Mouse (Mus musculus) telencephalon, adult 2 months (tissue): Measurements from ENCODE around the gene Gle1.
"Not testable (repeated sequence)": the region's sequence is repeated elsewhere in the genome, so short reads cannot be mapped to it uniquely, and the experiment has no call there.

Source experiments
- DNase-seq: peaks from one replicate; pipeline ENCODE4 v3.0.0-alpha.2; 2011; ENCODE audit warnings: low read depth, low spot score

The Gle1 gene

DNA sequence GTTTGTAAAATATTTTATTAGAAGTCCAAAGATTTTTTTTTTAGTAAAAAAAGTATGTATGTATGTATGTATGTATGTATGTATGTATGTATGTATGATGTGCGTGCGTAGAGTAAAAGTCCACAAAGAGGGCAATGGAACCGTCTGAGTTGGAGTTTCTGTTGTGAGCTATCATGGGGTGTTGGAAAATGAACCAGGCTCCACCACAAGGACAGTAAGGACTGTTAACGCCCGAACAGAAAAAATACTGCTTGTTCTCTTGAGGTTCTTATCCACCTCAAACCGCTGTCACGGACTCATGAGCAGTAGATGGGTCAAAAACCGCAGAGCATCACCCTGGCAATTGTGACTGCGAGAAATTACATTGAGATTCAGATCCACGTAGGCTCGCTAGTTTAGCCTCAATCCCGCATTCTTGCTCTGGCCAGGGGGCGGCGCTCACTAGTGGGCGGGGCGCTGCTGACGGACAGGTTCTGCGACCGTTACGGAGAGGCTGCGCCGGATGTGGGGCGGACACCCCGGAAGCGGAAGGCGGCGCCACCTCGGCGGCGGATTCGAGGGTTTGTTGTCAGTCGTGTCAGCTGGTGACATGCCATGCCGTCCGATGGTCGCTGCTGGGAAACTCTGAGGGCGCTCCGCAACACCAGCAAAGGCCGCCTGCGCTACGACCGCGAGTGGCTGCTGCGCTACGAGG is at the start of gene Gle1:
Gle1 (plus strand) TSS at position 521 of the 694 bp plus-strand sequence.
- DNase-seq = peak; percentile 85

DNA sequence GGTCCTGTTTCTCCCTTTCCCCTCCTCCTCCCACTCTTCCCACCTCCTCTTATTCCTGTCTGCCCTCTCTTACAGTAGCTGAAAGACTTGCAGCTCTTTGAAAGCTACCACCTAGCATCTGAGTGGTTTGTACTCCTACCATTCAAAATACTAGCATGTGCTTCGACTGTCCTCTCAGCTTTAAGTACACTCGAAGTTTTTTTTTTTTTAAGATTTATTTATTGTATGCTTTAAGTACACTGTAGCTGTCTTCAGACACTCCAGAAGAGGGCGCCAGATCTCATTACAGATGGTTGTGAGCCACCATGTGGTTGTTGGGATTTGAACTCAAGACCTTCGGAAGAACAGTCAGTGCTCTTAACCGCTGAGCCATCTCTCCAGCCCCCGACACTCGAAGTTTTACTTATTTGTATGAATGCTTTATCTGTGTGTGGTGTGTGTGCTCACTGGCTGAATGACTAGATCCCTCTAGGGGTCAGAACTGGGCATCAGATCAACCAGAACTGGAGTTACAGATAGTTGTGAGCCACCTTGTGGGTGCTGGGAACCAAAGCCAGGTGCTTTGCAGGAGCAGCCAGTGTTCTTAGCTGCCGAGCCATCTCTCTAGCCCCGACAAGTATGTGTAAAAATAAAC is 48.5 kb upstream of the Gle1 start:
- DNase-seq = not testable (repeated sequence)

DNA sequence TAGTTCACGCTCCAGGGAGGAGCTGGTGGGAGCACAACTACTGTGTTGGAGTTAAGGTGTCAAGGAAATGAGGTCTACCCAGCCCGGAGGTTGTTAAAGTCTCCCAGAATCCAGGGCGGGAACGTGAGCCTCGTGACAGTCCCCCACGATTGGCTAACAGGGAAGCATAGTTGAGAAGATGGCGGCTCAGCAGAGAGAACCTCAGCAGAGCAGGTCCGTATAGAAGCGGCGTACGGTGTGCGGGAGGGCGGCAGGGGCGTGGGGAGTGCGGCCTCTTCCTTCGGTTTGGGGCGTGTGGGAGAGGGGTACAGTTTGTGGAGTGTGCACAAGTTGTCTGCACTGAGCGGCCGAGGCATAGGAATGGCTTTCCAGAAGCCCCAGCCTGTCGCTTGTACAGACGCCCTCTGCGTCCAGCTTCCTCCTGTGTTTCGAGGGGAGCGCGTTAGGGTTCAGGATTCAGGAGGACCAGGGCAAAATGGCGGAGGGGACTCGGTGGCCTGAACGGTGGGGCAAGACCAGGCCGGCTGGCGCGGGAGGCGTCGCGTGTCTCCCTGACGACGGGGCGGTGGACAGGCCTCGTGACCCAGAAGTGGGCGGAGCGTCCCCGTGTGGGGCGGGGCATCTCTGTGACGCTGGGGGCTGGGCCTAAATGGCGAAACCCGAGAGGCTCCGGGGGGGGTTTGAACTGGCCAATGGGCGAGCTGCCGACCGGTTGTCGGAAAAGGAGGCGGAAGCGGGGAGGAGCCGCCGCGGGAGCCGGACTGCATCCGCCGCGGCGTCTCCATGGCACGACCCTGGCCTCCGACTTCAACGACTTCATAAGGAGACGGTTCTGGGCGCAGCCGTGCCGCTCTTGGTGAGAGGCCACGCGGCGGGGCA is 45.9 kb upstream of the Gle1 start, which contains the start of gene Odf2:
Odf2 (plus strand) TSS at position 156 of the 879 bp plus-strand sequence.
- DNase-seq = peak; percentile 92

DNA sequence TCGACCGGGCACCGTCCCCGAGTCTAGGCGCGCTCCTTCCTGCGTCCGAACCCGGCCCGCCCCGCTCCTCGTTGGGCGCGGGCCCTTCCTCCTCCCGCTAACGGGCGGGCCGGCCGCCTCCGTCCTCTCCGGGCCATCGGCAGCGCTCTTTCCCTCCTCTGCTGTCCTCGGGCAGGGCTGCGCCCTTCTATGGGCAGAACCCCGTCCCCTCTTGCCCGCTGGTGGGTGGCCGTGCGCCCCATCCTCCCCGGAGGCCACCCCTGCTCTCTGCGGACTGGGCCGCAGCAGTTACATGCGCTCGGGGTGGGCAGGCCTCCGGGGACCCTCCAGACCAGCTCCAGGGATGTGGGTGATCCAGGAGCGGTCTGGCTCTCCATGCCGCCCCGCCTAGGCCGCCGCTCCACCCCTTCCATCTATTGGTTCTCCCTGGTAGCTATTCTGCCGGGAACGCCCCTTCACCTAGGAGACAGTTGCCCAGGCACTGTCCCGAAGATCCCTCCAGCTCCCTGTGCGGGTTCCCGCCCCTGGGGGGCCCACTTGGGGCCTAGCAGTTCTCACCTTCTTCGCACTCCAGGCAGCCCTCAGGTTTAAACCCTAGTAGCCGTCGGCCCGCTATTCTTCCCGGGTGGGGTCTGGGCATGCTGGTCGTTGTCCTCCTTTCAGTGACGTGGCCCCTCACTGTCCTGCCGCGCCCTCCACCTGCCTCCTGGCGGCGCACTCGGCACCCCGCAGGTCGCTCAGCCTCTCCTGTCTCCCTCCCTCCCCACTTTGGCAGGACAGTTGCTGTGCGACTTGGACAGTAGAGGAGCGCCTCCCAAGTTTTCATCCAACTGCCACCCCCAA is 45.0 kb upstream of the Gle1 start:
- DNase-seq = peak; percentile 55

DNA sequence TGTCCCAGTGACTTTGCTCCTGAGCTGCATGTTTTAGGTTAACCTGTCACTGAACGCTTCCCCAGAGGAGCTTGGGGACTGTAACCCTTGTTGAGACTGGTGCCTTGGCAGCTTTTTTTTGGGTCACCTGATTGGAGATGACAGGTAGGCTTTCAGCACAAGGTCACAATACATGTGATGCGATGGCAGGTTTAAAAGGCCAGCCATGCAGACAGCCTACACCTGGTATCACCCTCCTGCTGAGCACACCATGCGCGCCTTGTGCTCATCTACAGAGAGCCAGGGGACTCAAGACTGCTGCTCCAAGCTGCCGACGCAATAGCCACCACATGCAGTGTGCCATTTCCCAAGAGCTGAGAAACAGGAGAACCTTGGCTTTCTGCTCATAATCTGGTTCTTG is 43.5 kb upstream of the Gle1 start:
- DNase-seq = no peak

DNA sequence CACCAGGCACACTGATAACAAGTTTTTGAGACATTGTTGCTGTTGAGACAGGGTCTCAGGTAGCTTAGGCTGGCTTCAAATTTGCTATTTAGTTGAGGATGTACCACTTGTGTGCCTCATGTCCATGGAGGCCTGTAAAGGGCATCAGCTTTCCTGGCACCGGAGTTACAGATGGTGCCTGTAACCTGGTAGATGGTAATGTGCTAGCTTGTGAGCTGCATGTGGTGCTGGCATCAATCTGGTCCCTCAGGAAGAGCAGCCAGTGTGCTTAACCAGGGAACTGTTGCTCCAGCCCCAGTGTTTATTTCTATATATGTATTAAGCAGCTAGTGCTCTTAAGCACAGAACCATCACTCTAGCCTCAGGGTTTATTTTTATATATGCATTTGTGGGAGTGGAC is 39.2 kb upstream of the Gle1 start:
- DNase-seq = no peak

DNA sequence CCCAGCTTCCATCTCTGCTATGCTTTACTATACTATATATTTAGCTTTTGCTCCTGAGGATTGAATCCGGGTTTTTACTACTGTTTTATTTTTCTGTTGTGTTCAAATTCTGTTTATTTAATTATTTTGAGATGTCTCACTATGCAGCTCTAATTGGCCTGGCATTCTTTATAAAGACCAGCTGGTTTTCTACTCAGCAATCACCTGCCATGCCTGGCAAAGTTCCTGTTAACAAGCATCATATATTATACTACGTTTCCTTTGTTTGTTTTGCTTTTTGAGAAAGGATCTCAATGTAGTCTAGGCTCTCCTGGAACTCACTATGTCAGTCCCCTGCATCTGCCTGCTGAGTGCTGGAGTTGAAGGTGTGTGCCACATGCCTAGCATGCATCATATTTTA is 37.9 kb upstream of the Gle1 start:
- no peak for DNase-seq

DNA sequence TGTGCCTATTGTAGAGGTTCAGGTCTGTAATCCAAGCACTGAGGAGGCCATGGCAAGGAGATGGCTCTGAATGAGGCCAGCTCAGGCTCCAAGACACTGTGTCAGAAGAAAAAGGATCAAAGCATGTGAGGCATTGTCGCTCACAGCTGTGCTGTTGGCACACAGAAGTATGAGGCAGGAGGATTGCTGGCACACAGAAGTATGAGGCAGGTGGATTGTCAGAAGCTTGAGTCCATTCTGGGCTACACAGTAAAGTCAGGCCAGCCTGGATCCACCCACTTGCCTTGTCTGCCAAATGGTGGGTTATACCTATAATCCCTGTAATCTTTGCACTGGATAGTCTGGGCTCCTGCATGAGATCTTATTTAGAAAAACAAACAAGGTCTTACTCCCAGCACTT is 37.1 kb upstream of the Gle1 start:
- DNase-seq = no peak

DNA sequence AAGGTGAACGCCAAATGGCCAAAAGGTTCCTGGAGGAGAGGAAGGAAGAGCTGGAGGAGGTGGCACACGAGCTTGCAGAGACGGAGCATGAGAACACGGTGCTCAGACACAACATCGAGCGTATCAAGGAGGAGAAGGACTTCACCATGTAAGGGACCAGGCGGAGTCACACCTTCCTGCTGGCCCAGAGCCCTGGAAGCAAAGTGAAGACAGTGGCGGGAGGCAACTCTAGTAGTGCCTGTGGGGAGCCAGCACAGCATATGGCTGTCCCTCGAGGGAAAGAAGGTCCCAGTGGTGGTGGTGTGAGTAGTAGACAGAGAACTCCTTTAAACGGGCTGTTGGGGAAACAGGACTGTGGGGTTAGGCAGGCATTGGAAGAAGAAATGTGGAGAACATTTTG is 33.0 kb upstream of the Gle1 start:
- no peak for DNase-seq

DNA sequence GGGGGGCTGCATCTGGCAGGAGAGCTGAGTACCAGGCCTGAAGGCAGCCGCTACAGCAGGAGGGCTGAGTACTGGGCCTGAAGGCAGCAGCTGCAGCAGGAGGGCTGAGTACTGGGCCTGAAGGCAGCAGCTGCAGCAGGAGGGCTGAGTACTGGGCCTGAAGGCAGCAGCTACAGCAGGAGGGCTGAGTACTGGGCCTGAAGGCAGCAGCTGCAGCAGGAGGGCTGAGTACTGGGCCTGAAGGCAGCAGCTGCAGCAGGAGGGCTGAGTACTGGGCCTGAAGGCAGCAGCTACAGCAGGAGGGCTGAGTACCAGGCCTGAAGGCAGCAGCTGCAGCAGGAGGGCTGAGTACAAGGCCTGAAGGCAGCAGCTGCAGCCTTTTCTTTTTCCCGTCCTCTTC is 27.1 kb upstream of the Gle1 start:
- DNase-seq = not testable (repeated sequence)

DNA sequence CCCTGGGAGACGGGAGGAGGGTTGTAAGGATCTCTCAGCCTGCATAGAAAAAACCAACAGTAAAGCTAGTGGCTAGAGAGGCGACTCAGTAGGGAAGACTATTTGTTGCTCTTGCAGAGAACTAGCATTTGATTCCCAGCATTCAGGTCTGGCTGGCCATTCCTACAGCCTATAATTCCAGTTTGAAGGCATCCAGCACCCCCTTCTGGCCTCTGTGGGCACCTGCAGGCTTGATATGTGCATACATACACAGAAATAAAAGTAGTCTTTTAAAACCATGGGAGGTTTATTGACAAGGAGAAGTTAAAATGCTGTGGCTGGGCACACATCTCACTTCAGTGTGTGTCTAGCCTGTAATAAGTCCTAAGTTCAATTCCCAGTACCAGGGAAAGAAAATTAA is 25.2 kb upstream of the Gle1 start:
- DNase-seq = no peak

DNA sequence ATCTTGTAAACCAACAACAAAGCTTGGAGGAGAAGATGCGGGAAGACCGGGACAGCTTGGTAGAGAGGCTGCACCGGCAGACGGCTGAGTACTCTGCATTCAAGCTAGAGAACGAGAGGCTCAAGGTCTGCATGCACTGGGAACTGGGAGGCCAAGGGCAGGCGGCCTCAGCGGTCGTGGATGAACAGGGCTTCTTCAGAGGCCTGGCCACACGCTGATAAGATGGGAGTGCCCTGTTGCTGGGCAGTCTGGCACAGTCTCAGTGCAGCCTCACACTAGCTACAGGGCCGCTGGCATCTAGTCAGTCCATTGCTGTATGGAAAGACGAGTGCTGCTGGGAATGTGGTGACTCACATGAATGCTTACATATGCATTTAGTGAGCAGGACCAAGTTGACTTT is 17.6 kb upstream of the Gle1 start:
- no peak for DNase-seq

DNA sequence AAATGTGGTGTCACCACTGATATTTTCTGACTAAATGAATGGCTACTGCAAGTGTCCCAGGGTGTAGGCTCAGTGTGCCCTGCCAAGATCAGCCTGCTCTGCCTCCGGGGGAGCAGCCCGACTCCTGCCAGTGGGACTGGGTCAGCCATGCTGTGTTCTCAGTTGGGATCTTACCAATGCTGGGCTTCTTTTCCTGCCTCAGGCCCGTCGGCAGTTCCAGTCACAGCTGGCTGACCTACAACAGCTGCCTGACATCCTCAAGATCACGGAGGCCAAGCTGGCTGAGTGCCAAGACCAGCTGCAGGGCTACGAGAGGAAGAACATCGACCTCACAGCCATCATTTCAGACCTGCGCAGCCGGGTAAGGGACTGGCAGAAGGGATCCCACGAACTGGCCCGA is 13.2 kb upstream of the Gle1 start:
- DNase-seq = no peak

DNA sequence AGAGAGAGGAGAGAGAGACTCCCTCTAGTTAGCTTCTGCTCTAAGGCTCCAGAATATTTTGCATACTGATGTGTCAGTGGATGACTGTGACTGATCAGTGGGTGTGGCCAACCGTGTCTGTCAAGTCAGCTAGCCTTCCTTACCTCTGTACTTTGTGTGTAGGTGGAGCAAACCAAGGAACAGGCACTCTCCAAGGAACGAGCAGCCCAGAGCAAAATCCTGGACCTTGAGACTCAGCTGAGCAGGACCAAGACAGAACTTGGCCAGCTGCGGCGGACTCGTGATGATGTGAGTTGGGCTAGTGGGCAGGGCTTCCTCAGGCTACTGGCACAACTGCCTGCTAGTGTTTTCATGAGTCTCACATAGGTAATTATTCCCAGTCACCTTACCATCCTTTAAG is 8.7 kb upstream of the Gle1 start:
- no peak for DNase-seq

DNA sequence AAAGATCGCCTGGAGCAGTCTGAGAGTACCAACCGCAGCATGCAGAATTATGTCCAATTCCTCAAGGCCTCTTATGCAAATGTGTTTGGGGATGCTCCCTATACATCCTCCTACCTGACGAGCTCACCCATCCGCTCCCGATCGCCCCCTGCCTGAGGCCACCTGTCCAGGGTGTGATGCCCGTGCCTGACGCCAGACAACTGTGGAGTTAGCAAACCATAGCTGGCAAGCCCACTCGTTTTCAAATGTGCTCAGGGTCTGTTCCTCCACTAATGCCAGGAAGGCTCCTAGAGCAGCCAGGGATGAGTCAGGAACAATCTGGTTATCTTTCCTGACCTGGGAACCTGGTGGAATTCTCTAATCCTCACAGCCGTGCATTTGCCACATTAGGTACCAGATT is 4.7 kb upstream of the Gle1 start:
- DNase-seq = no peak

DNA sequence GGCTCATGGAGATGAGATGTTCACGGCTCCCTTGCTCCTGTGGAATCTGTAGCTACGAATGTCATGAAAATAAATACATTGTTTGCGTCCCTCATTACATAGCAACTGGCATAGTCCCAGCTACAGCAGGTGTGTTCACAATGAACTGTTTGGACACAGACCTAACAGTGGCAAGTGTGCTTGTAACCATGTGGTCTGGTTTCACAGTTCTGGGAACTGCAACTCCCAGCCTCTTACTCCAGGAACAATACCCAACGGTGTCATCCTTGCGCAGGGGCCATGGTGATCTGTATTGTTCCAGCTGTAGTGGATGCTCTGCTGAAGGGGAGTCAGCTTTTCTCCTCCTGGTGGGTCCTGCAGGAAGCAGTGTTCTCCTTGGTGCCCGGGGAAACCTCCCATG is 4.0 kb upstream of the Gle1 start:
- no peak for DNase-seq

DNA sequence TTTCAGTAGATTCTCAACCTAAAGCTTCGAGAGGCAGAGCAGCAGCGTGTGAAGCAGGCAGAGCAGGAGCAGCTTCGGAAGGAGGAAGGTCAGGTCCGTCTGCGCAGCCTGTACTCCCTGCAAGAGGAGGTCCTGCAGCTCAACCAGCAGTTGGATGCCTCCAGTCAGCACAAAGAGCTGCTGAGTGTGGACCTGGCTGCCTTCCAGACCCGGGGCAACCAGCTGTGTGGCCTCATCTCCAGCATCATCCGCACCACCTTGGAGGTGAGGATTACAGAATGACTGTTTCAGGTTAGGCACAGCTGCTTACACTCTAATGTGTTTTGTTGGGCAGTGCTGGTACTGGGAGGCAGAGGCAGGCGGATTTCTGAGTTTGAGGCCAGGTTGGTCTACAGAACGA is 4.8 kb downstream of the Gle1 start:
- DNase-seq = no peak

DNA sequence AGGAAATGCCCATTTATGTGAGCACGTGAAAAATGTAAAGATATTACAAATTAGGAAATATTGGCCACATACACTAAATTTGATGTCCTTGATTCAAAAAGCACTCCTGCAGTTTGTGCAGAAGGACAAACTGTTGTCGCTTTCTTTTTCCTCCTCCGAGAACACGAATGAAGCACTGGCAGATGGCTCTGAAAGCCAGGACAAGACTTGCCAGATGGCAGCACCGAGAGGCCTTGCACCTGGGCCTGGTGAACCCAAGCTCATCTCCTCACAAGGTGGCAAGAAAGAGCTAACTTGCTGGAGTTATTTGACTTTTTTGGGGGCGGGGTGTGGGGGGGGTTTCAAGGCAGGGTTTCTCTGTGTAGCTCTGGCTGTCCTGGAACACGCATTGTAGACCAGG is 5.6 kb downstream of the Gle1 start:
- DNase-seq = no peak

DNA sequence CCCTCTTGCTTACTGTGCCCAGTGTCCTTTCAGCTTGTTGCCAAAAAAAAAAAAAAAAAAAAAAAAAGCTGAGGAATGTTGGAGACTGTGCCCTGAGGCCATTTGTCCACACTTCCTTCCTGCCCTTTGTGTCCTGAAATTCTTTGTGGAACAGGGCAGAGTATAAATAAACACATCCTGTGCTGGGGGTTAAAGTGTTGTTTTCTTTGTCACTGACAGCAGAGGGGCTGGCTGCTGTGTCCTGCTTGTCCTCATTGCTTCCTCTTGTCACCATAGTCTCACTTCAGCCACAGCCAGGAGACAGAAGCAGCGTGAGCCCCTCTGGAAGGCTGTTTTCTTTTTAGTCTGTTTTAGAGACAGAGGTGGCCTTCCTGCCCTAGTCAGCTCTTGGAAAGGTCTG is 9.5 kb downstream of the Gle1 start:
- DNase-seq = no peak

DNA sequence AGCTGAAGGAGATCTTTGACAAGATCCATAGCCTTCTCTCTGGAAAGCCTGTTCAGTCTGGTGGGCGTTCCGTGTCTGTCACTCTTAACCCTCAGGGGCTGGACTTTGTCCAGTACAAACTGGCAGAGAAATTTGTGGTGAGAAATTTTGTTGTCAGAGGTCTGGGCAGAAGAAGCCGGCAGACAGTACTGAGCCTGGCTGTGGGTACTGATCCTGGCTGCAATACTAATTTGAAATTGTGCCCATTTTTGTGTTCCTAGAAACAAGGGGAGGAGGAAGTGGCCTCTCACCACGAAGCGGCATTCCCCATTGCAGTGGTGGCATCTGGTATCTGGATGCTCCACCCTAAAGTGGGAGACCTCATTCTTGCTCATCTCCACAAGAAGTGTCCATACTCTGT is 13.7 kb downstream of the Gle1 start:
- no peak for DNase-seq

DNA sequence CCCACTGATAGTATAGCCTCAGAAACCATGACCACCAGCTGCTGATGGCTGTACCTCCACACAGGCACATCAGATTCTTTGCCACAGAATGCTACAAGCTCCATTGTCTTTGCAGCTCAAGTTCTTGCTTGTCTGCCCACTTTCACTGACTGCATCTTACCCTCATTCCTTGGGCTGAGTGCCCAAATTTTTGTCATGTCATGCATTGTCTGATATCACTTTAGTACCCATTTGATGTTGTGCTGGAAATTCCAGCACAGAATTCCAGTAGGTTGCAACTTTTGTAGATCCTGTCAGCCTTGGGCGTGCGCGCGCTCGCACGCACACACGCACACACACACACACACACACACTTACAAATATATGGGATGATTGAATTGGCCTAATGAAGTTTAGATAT is 26.0 kb downstream of the Gle1 start:
- DNase-seq = no peak
